Mouse (Mus musculus) forebrain, embryonic 16.5 days (tissue): ENCODE measurements around the gene Adgrb2. TPM values are rescaled to one million over a fixed set of nuclear protein-coding genes. Genes with fewer than 3 reads are reported as not detected.

ENCODE experiments used
- ATAC-seq: fragments of 200-750 bp; cut with Nextera tagmentation; 2 replicates; pipeline ENCODE4 v1.8.0; 2017; ENCODE audit warnings: mild to moderate bottlenecking, moderate library complexity
- H3K27ac ChIP-seq: fragments of 300-500 bp; sonication (generic); 2 replicates; pipeline ENCODE4 v1.5.1; 2014; ENCODE audit warnings: low read length, control low read depth
- H3K27me3 ChIP-seq: fragments of 300-500 bp; sonication (generic); replicated peaks from 2 replicates; pipeline ENCODE4 v1.6.1; 2014; ENCODE audit warnings: low read length; ENCODE audit not compliant: control insufficient read depth, insufficient read depth
- H3K36me3 ChIP-seq: fragments of 300-500 bp; sonication (generic); 2 replicates; pipeline ENCODE4 v1.6.1; 2014; ENCODE audit not compliant: control insufficient read depth, insufficient read depth
- H3K4me1 ChIP-seq: fragments of 300-500 bp; sonication (generic); replicated peaks from 2 replicates; pipeline ENCODE4 v1.6.1; 2014; ENCODE audit warnings: low read length; ENCODE audit not compliant: control insufficient read depth, insufficient read depth
- H3K4me2 ChIP-seq: fragments of 300-500 bp; sonication (generic); 2 replicates; pipeline ENCODE4 v1.6.1; 2014; ENCODE audit warnings: mild to moderate bottlenecking, low read length, control low read depth
- H3K4me3 ChIP-seq: fragments of 300-500 bp; sonication (generic); replicated peaks from 2 replicates; pipeline ENCODE4 v1.5.1; 2014; ENCODE audit warnings: mild to moderate bottlenecking, low read length, control low read depth
- H3K9ac ChIP-seq: fragments of 300-500 bp; sonication (generic); replicated peaks from 2 replicates; pipeline ENCODE4 v1.6.1; 2014; ENCODE audit warnings: low read depth, low read length, control low read depth
- H3K9me3 ChIP-seq: fragments of 300-500 bp; sonication (generic); 2 replicates; pipeline ENCODE4 v1.6.1; 2016; ENCODE audit warnings: low read length; ENCODE audit not compliant: control insufficient read depth
- WGBS: fragments of 180-500 bp; shearing (Covaris S2); extraction: QIAGEN DNeasy Blood & Tissue Kit; methylation state at CpG from one replicate; pipeline ENCODE4 v1.1.7; 2014; 5-methylcytosine and 5-hydroxymethylcytosine counted together
- polyA plus RNA-seq: library from polyadenylated mRNA; unstranded; fragments of >200 nt; fragmentation: Nextera tagmentation; extraction: Ambion mirVana; gene quantifications from 2 replicates; pipeline ENCODE4 v1.2.1, GENCODE M21; 2015

The Adgrb2 gene
- 9.6 and 12.2 TPM in 2 replicates for polyA plus RNA-seq

- Histone ChIP-seq H3K9me3 (no peaks in the 10 kb centered on the region), H3K27me3 (0 out of 2 replicates have a peak, but pooled peaks cover 2% of the 10 kb centered on the region), H3K9ac (peak within 1 kb of the TSS; percentile 68), H3K36me3 (no peaks in the 10 kb centered on the region), H3K4me3 (peak within 1 kb of the TSS; percentile 63), H3K4me2 (peak within 1 kb of the TSS; percentile 89), H3K4me1 (peaks cover 60% of the 10 kb centered on the region), H3K27ac (peak within 1 kb of the TSS; percentile 79)
- ATAC-seq: peak; percentile 29
- WGBS: 0% methylated on average over 26 of the region's 77 CpGs
Measured at GRCm38 (mm10) chr4:129984421-129985061, at the start of gene Adgrb2. Gene Adgrb2, plus strand, starts transcription at chr4:129984870.

DNA sequence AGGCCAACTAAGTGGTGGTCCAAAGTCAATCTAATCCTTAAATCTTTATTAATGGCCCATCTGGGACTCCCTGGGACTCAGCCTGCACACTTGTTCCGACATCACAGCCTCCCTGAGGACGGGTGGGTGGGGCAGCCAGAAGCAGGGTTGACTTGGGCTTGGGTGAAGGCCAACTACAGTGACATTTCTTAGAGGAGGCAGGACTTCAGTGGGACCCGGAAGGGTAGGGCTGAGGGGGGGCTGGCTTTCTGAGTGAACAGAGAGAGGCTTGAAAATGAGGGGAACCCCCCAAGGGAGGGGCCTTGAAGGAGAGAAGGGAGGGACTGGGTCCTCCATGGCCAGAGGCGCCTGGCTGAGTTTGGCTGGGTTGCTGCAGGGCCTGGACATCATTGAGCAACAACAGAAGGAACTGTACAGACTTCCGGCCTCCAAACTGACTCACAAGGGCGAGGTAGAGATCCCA lies 33.3 kb upstream of the Adgrb2 start:
- no peak for ATAC-seq
- H3K4me2 ChIP-seq: no peak overlapping the region
- 68% methylated on average over 6 of the region's 6 CpGs for WGBS
- no peaks in the 10 kb centered on the region; the same call in 1 of the 2 replicates for H3K4me1 ChIP-seq
- H3K36me3 ChIP-seq: no peaks in the 10 kb centered on the region
- H3K9ac ChIP-seq: no peak overlapping the region
- no peak overlapping the region for H3K27ac ChIP-seq
- no peaks in the 10 kb centered on the region for H3K9me3 ChIP-seq
- 0 out of 2 replicates have a peak, but pooled peaks cover 2% of the 10 kb centered on the region for H3K27me3 ChIP-seq
- no peak overlapping the region for H3K4me3 ChIP-seq

GRCm38 (mm10) chr4:129952241-129952810 lies 32.3 kb upstream of the Adgrb2 start:
- H3K27ac ChIP-seq: no peak overlapping the region
- 0 out of 2 replicates have a peak, but pooled peaks cover 2% of the 10 kb centered on the region for H3K27me3 ChIP-seq
- H3K4me1 ChIP-seq: no peaks in the 10 kb centered on the region; the same call in 1 of the 2 replicates
- 57% methylated on average over 5 of the region's 5 CpGs for WGBS
- H3K4me3 ChIP-seq: no peak overlapping the region
- no peaks in the 10 kb centered on the region for H3K9me3 ChIP-seq
- no peak overlapping the region for H3K4me2 ChIP-seq
- no peaks in the 10 kb centered on the region for H3K36me3 ChIP-seq
- no peak overlapping the region for H3K9ac ChIP-seq
- peak; percentile 31; the same call in 1 of the 2 replicates for ATAC-seq

DNA sequence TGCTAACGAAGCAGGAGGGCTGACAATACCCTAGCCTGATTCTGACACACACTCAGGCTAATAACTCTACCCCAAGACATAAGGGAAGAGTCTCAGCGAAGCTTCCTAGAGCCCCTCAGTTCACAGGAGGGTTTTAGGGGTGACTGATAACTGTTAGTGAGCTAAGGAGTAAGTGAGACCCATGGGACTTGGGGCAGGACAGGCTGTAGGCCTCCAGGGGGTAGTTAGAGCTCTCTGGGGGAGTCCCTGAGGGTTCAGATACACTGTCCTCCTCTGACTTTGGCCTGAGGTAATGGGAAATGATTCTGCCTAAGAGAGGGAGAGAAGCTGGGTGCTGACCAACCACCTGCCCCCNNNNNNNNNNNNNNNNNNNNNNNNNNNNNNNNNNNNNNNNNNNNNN lies 30.1 kb upstream of the Adgrb2 start:
- Histone ChIP-seq H3K4me1 (no peaks in the 10 kb centered on the region; the same call in 1 of the 2 replicates), H3K4me2 (no peak overlapping the region), H3K27me3 (0 out of 2 replicates have a peak, but pooled peaks cover 2% of the 10 kb centered on the region), H3K36me3 (no peaks in the 10 kb centered on the region), H3K4me3 (no peak overlapping the region), H3K9me3 (no peaks in the 10 kb centered on the region), H3K9ac (no peak overlapping the region), H3K27ac (no peak overlapping the region)
- ATAC-seq: no peak
- 43% methylated on average over 2 of the region's 2 CpGs for WGBS

- under 1% methylated on average over 37 of the region's 37 CpGs for WGBS
- ATAC-seq: peak; percentile 89
- H3K4me2 ChIP-seq: peak overlapping the region; percentile 88
- H3K27ac ChIP-seq: peak overlapping the region; percentile 52
- no peaks in the 10 kb centered on the region for H3K36me3 ChIP-seq
- peak overlapping the region; percentile 59 for H3K4me3 ChIP-seq
- peak overlapping the region; percentile 58 for H3K9ac ChIP-seq
- H3K4me1 ChIP-seq: peaks cover 13% of the 10 kb centered on the region
- 0 out of 2 replicates have a peak, but pooled peaks cover 2% of the 10 kb centered on the region for H3K27me3 ChIP-seq
- no peaks in the 10 kb centered on the region for H3K9me3 ChIP-seq
Measured at GRCm38 (mm10) chr4:129960180-129960944, 24.3 kb upstream of the Adgrb2 start.

- H3K4me1 ChIP-seq: peaks cover 31% of the 10 kb centered on the region
- no peak for ATAC-seq
- no peak overlapping the region for H3K4me2 ChIP-seq
- no peaks in the 10 kb centered on the region for H3K27me3 ChIP-seq
- H3K36me3 ChIP-seq: no peaks in the 10 kb centered on the region
- no peak overlapping the region for H3K4me3 ChIP-seq
- H3K9ac ChIP-seq: no peak overlapping the region
- H3K9me3 ChIP-seq: no peaks in the 10 kb centered on the region
- H3K27ac ChIP-seq: no peak overlapping the region
- WGBS: 54% methylated on average over 11 of the region's 11 CpGs
Measured at GRCm38 (mm10) chr4:129965294-129965693, 19.4 kb upstream of the Adgrb2 start.

- Histone ChIP-seq H3K9ac (0 out of 2 replicates have a peak overlapping the region, but pooled peaks have one; percentile 19), H3K4me2 (peak overlapping the region; percentile 21; the same call in 1 of the 2 replicates), H3K27me3 (no peaks in the 10 kb centered on the region)
Measured at GRCm38 (mm10) chr4:129966201-129966600, 18.5 kb upstream of the Adgrb2 start.

GRCm38 (mm10) chr4:129967024-129968014 lies 17.4 kb upstream of the Adgrb2 start:
- Histone ChIP-seq H3K27me3 (no peaks in the 10 kb centered on the region), H3K4me2 (peak overlapping the region; percentile 24; the same call in 1 of the 2 replicates), H3K4me1 (peaks cover 33% of the 10 kb centered on the region), H3K9ac (peak overlapping the region; percentile 23), H3K4me3 (no peak overlapping the region), H3K9me3 (no peaks in the 10 kb centered on the region), H3K36me3 (no peaks in the 10 kb centered on the region), H3K27ac (peak overlapping the region; percentile 65)
- peak; percentile 84 for ATAC-seq
- 8% methylated on average over 12 of the region's 13 CpGs for WGBS

More at GRCm38 (mm10) chr4:129966201-129966600, 18.5 kb upstream of the Adgrb2 start:
- Histone ChIP-seq H3K27ac (peak overlapping the region; percentile 63), H3K4me3 (no peak overlapping the region), H3K9me3 (no peaks in the 10 kb centered on the region), H3K4me1 (peaks cover 26% of the 10 kb centered on the region), H3K36me3 (no peaks in the 10 kb centered on the region)
- ATAC-seq: peak; percentile 45
- 3% methylated on average over 10 of the region's 10 CpGs for WGBS
